Comparison of ENCODE assay signal across 21 mouse cellular contexts in genomic region chr4:28967584-28968315, GRCm38 (mm10).
A peak's percentile ranks its signal among the peaks of the same experiment; 100 is the strongest.
DNase-seq lines count a peak whose midpoint lies in the region; ATAC-seq lines count a peak whose summit lies in the region.
"Had no signal": no experiment of that assay in that cellular context is flagged by ENCODE, and none has a peak within 500 bp of the region (broad histone marks: within the 10 kb centered on the region; RNA-seq: fewer than 3 reads in every experiment).

No protein-coding gene starts in this region.

- H3K36me3 ChIP-seq in embryonic facial prominence, embryonic 11.5 days (replicated peaks; ENCODE audit: control insufficient read depth, insufficient read depth, low read depth, low read length) = no peaks in the 10 kb centered on the region
- H3K36me3 ChIP-seq in embryonic facial prominence, embryonic 10.5 days (replicated peaks) = peaks cover 17% of the 10 kb centered on the region
- H3K36me3 ChIP-seq in midbrain, embryonic 14.5 days (ENCODE audit: control insufficient read depth, insufficient read depth, low read length) = peaks cover 6% of the 10 kb centered on the region; the same call in 1 of the 2 replicates
- peaks cover 8% of the 10 kb centered on the region for H3K36me3 ChIP-seq in midbrain, embryonic 10.5 days
- H3K36me3 ChIP-seq in kidney, embryonic 16.5 days (ENCODE audit: insufficient read depth, low read length) = 0 out of 2 replicates have a peak, but pooled peaks cover 2% of the 10 kb centered on the region
- H3K36me3 ChIP-seq: liver, embryonic 13.5 days; neural tube, embryonic 12.5 days had no signal

- peak; percentile 12 for DNase-seq in embryonic facial prominence, embryonic 11.5 days (ENCODE audit: low spot score)
- no peak for DNase-seq in embryonic facial prominence, embryonic 10.5 days (ENCODE audit: low spot score)
- peak; percentile 12 for DNase-seq in midbrain, embryonic 14.5 days
- no peak for DNase-seq in midbrain, embryonic 10.5 days (ENCODE audit: low spot score)
- DNase-seq in embryo, embryonic 9.5 days (ENCODE audit: extremely low spot score) = peak; percentile 12
- peak; percentile 30 for DNase-seq in mesoderm, embryonic 11.5 days (ENCODE audit: low read depth, low spot score)
- no peak for DNase-seq in layer of hippocampus, postnatal 10 days (ENCODE audit: low spot score in 2 of 2)
- DNase-seq: adrenal gland, adult 8-10 months; cerebellum, adult 2 months; heart, postnatal 14 days; kidney, adult 8-10 months; kidney, postnatal 4 days; liver, embryonic 13.5 days had no signal

- 53% methylated on average over 3 of the region's 3 CpGs for WGBS in embryonic facial prominence, embryonic 11.5 days
- 52% methylated on average over 3 of the region's 3 CpGs for WGBS in embryonic facial prominence, embryonic 10.5 days
- WGBS in midbrain, embryonic 14.5 days = 28% methylated on average over 3 of the region's 3 CpGs
- 41% methylated on average over 3 of the region's 3 CpGs for WGBS in midbrain, embryonic 10.5 days
- 54% methylated on average over 3 of the region's 3 CpGs for WGBS in kidney, embryonic 16.5 days

- H3K4me2 ChIP-seq in embryonic facial prominence, embryonic 11.5 days (ENCODE audit: low read depth, low read length) = no peak overlapping the region
- no peak overlapping the region for H3K4me2 ChIP-seq in midbrain, embryonic 14.5 days (ENCODE audit: low read length)
- H3K4me2 ChIP-seq in kidney, embryonic 16.5 days (replicated peaks; ENCODE audit: low read depth, low read length) = no peak overlapping the region
- H3K4me2 ChIP-seq: embryonic facial prominence, embryonic 12.5 days; liver, embryonic 13.5 days; neural tube, embryonic 12.5 days had no signal

- H3K27me3 ChIP-seq in embryonic facial prominence, embryonic 11.5 days (ENCODE audit: control insufficient read depth, insufficient read depth, low read length) = no peaks in the 10 kb centered on the region
- no peaks in the 10 kb centered on the region for H3K27me3 ChIP-seq in embryonic facial prominence, embryonic 10.5 days (replicated peaks; ENCODE audit: low read depth, poor library complexity, severe bottlenecking)
- H3K27me3 ChIP-seq in midbrain, embryonic 14.5 days (ENCODE audit: control insufficient read depth, insufficient read depth, low read length) = no peaks in the 10 kb centered on the region
- H3K27me3 ChIP-seq in midbrain, embryonic 10.5 days (ENCODE audit: low read depth, poor library complexity, severe bottlenecking) = peaks cover 43% of the 10 kb centered on the region
- no peaks in the 10 kb centered on the region for H3K27me3 ChIP-seq in kidney, embryonic 16.5 days (ENCODE audit: insufficient read depth, low read length)
- H3K27me3 ChIP-seq: CH12.LX; embryonic facial prominence, embryonic 12.5 days; liver, embryonic 13.5 days; neural tube, embryonic 12.5 days; Patski had no signal

- no peak for ATAC-seq in embryonic facial prominence, embryonic 11.5 days (replicated peaks; ENCODE audit: insufficient number of reproducible peaks, low FRiP score, low TSS enrichment, low read depth)
- ATAC-seq in midbrain, embryonic 14.5 days (ENCODE audit: low FRiP score, low TSS enrichment) = no peak
- ATAC-seq in kidney, embryonic 16.5 days (ENCODE audit: low FRiP score, low TSS enrichment) = no peak
- ATAC-seq: hindbrain, postnatal 0 days; lung, postnatal 0 days; Patski had no signal

- H3K9ac ChIP-seq in embryonic facial prominence, embryonic 11.5 days (replicated peaks; ENCODE audit: low read length) = no peak overlapping the region
- H3K9ac ChIP-seq in midbrain, embryonic 14.5 days (replicated peaks; ENCODE audit: low read length) = no peak overlapping the region
- no peak overlapping the region for H3K9ac ChIP-seq in kidney, embryonic 16.5 days (replicated peaks; ENCODE audit: low read length)
- H3K9ac ChIP-seq: embryonic facial prominence, embryonic 12.5 days; liver, embryonic 13.5 days; neural tube, embryonic 12.5 days had no signal

- H3K4me1 ChIP-seq in embryonic facial prominence, embryonic 11.5 days (ENCODE audit: control insufficient read depth, insufficient read depth, low read length) = no peaks in the 10 kb centered on the region
- no peaks in the 10 kb centered on the region for H3K4me1 ChIP-seq in embryonic facial prominence, embryonic 10.5 days
- no peaks in the 10 kb centered on the region for H3K4me1 ChIP-seq in midbrain, embryonic 14.5 days (ENCODE audit: control insufficient read depth, insufficient read depth, low read length)
- peaks cover 14% of the 10 kb centered on the region for H3K4me1 ChIP-seq in midbrain, embryonic 10.5 days
- H3K4me1 ChIP-seq in kidney, embryonic 16.5 days (ENCODE audit: insufficient read depth, low read length) = no peaks in the 10 kb centered on the region
- H3K4me1 ChIP-seq: embryonic facial prominence, embryonic 12.5 days; limb, embryonic 10.5 days; liver, embryonic 13.5 days; neural tube, embryonic 12.5 days had no signal

- H3K9me3 ChIP-seq in embryonic facial prominence, embryonic 11.5 days (replicated peaks; ENCODE audit: control insufficient read depth, low read length) = no peaks in the 10 kb centered on the region
- no peaks in the 10 kb centered on the region for H3K9me3 ChIP-seq in embryonic facial prominence, embryonic 10.5 days
- no peaks in the 10 kb centered on the region for H3K9me3 ChIP-seq in midbrain, embryonic 14.5 days (ENCODE audit: control insufficient read depth, low read length)
- no peaks in the 10 kb centered on the region for H3K9me3 ChIP-seq in midbrain, embryonic 10.5 days (replicated peaks)
- H3K9me3 ChIP-seq in kidney, embryonic 16.5 days (ENCODE audit: low read length) = no peaks in the 10 kb centered on the region
- H3K9me3 ChIP-seq: embryonic facial prominence, embryonic 12.5 days; limb, embryonic 10.5 days; liver, embryonic 13.5 days; neural tube, embryonic 12.5 days had no signal

- H3K27ac ChIP-seq in embryonic facial prominence, embryonic 11.5 days (replicated peaks; ENCODE audit: low read depth, low read length) = no peak overlapping the region
- H3K27ac ChIP-seq in embryonic facial prominence, embryonic 10.5 days (replicated peaks) = no peak overlapping the region
- H3K27ac ChIP-seq in midbrain, embryonic 14.5 days (replicated peaks; ENCODE audit: low read depth, low read length) = no peak overlapping the region
- H3K27ac ChIP-seq in midbrain, embryonic 10.5 days (replicated peaks) = no peak overlapping the region
- H3K27ac ChIP-seq in kidney, embryonic 16.5 days (ENCODE audit: low read length) = no peak overlapping the region
- H3K27ac ChIP-seq: embryonic facial prominence, embryonic 12.5 days; hindbrain, postnatal 0 days; limb, embryonic 10.5 days; liver, embryonic 13.5 days; neural tube, embryonic 12.5 days had no signal

- H3K4me3 ChIP-seq in embryonic facial prominence, embryonic 11.5 days (ENCODE audit: low read depth, low read length) = no peak overlapping the region
- H3K4me3 ChIP-seq in embryonic facial prominence, embryonic 10.5 days = no peak overlapping the region
- no peak overlapping the region for H3K4me3 ChIP-seq in midbrain, embryonic 14.5 days (replicated peaks; ENCODE audit: low read depth, low read length)
- H3K4me3 ChIP-seq in midbrain, embryonic 10.5 days = no peak overlapping the region
- no peak overlapping the region for H3K4me3 ChIP-seq in kidney, embryonic 16.5 days (ENCODE audit: low read length)
- H3K4me3 ChIP-seq: embryonic facial prominence, embryonic 12.5 days; limb, embryonic 10.5 days; liver, embryonic 13.5 days; neural tube, embryonic 12.5 days had no signal

Comparison
In these comparisons a context has a peak if more than half of its experiments do, and no peak if none do; other contexts are left out.
1. DNase-seq: peak in embryonic facial prominence, embryonic 11.5 days (single experiment), midbrain, embryonic 14.5 days (single experiment), embryo, embryonic 9.5 days (single experiment) and mesoderm, embryonic 11.5 days (single experiment); none in embryonic facial prominence, embryonic 10.5 days (single experiment), midbrain, embryonic 10.5 days (single experiment) and layer of hippocampus, postnatal 10 days (0 of 2).